Mouse (Mus musculus) heart, postnatal 0 days (tissue): ENCODE measurements around the gene Ltb4r1.

Experiments used
- CTCF ChIP-seq: IDR thresholded peaks from 2 replicates; pipeline ENCODE4 v1.5.1; 2016; ENCODE audit warnings: antibody characterized with exemption, control low read depth, low read depth
- EP300 ChIP-seq: IDR thresholded peaks from 2 replicates; pipeline ENCODE4 v1.6.1; 2016; ENCODE audit warnings: antibody characterized with exemption, low read depth

GRCm38 (mm10) chr14:55727889-55728685, 37.7 kb upstream of the Ltb4r1 start:
- no peak for TF ChIP-seq CTCF
- no peak for TF ChIP-seq EP300
